Mouse (Mus musculus) forebrain, embryonic 12.5 days (tissue): Measurements from ENCODE around the gene Dcakd. TPM values are rescaled to one million over a fixed set of nuclear protein-coding genes. Genes with fewer than 3 reads are reported as not detected.

Experiments used
- ATAC-seq: fragments of 200-750 bp; cut with Nextera tagmentation; 2 replicates; pipeline ENCODE4 v1.8.0; 2017; ENCODE audit warnings: moderate TSS enrichment; ENCODE audit not compliant: low FRiP score
- H3K27ac ChIP-seq: fragments of 300-500 bp; sonication (generic); 2 replicates; pipeline ENCODE4 v1.5.1; 2016; ENCODE audit warnings: mild to moderate bottlenecking
- H3K27me3 ChIP-seq: fragments of 300-500 bp; sonication (generic); 2 replicates; pipeline ENCODE4 v1.6.1; 2016; ENCODE audit warnings: mild to moderate bottlenecking
- H3K36me3 ChIP-seq: fragments of 300-500 bp; sonication (generic); replicated peaks from 2 replicates; pipeline ENCODE4 v1.6.1; 2016; ENCODE audit warnings: mild to moderate bottlenecking
- H3K4me1 ChIP-seq: fragments of 300-500 bp; sonication (generic); 2 replicates; pipeline ENCODE4 v1.6.1; 2016
- H3K4me2 ChIP-seq: fragments of 300-500 bp; sonication (generic); 2 replicates; pipeline ENCODE4 v1.6.1; 2016; ENCODE audit warnings: mild to moderate bottlenecking, moderate library complexity
- H3K4me3 ChIP-seq: fragments of 300-500 bp; sonication (generic); replicated peaks from 2 replicates; pipeline ENCODE4 v1.5.1; 2016; ENCODE audit warnings: mild to moderate bottlenecking
- H3K9ac ChIP-seq: fragments of 300-500 bp; sonication (generic); 2 replicates; pipeline ENCODE4 v1.6.1; 2016; ENCODE audit warnings: mild to moderate bottlenecking
- H3K9me3 ChIP-seq: fragments of 300-500 bp; sonication (generic); 2 replicates; pipeline ENCODE4 v1.6.1; 2016
- WGBS: fragments of 180-500 bp; shearing (Covaris S2); methylation state at CpG from one replicate; pipeline ENCODE4 v1.1.7; 2016; 5-methylcytosine and 5-hydroxymethylcytosine counted together
- polyA plus RNA-seq: library from polyadenylated mRNA; unstranded; fragments of >200 nt; fragmentation: Nextera tagmentation; extraction: Ambion mirVana; gene quantifications from 2 replicates; pipeline ENCODE4 v1.2.1, GENCODE M21; 2016

Gene Dcakd
- polyA plus RNA-seq, 1 experiment from 2014 or later = 190 TPM

- H3K9me3 ChIP-seq = no peaks in the 10 kb centered on the region
- H3K4me3 ChIP-seq = no peak overlapping the region
- H3K4me1 ChIP-seq = peaks cover 22% of the 10 kb centered on the region
- peaks cover 62% of the 10 kb centered on the region for H3K36me3 ChIP-seq
- no peak overlapping the region for H3K9ac ChIP-seq
- no peaks in the 10 kb centered on the region for H3K27me3 ChIP-seq
- ATAC-seq = no peak
- 93% methylated on average over 14 of the region's 14 CpGs for WGBS
- H3K4me2 ChIP-seq = no peak overlapping the region
- 0 out of 2 replicates have a peak overlapping the region, but pooled peaks have one; percentile 19 for H3K27ac ChIP-seq
These were observed 28.7 kb downstream of the Dcakd start for GRCm38 (mm10) chr11:102999317-102999970.

DNA sequence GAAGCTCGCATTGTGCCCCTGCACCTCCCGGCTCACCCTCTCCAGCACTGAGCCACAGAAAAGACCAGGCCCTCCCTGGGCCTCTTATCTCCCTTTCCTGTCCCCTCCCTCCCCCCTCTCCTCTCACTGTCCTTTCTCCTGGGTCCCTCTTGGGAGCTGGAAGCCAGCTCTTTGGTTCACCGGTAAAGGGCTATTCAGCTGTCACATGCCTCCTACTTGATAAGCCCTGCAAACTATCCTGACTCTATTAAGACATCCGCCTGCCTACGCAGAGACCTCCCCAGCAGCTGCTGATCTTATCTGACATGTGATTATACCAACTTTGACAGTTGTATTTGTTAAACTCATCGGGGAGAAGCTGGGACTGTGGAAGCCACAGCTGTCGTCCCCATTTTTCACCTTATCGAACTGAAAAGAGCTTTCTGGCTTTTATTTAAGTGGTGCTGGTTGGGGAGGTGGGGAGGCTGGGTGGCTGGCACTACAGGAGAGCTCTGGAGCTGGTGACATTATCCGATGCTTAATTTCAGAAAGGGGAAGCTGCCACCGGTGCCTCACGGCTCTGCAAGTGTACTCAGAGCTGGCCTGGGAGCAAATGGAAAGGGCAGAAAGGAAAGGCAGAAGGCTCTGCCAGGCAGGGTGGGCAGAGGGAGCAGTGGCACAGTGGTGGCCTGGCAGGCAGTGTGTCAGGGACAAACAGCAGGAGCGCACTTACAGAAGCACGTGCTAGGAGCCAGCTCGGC lies 29.4 kb downstream of the Dcakd start:
- H3K36me3 ChIP-seq = peaks cover 67% of the 10 kb centered on the region
- no peaks in the 10 kb centered on the region for H3K27me3 ChIP-seq
- no peak overlapping the region for H3K4me2 ChIP-seq
- peaks cover 29% of the 10 kb centered on the region for H3K4me1 ChIP-seq
- H3K9ac ChIP-seq = no peak overlapping the region
- WGBS = 70% methylated on average over 14 of the region's 14 CpGs
- H3K9me3 ChIP-seq = no peaks in the 10 kb centered on the region
- no peak overlapping the region for H3K4me3 ChIP-seq
- ATAC-seq = 0 out of 2 replicates have a peak, but pooled peaks have one; percentile 4
- H3K27ac ChIP-seq = 0 out of 2 replicates have a peak overlapping the region, but pooled peaks have one; percentile 19

GRCm38 (mm10) chr11:102998254-102998576 lies 29.9 kb downstream of the Dcakd start:
- Histone ChIP-seq H3K27ac (no peak overlapping the region), H3K4me2 (no peak overlapping the region), H3K9me3 (no peaks in the 10 kb centered on the region), H3K9ac (no peak overlapping the region), H3K4me1 (peaks cover 34% of the 10 kb centered on the region), H3K36me3 (peaks cover 72% of the 10 kb centered on the region), H3K4me3 (no peak overlapping the region), H3K27me3 (no peaks in the 10 kb centered on the region)
- ATAC-seq = no peak
- 91% methylated on average over 7 of the region's 7 CpGs for WGBS

GRCm38 (mm10) chr11:102996991-102997770 lies 31.0 kb downstream of the Dcakd start:
- H3K4me1 ChIP-seq = peaks cover 42% of the 10 kb centered on the region
- no peaks in the 10 kb centered on the region for H3K9me3 ChIP-seq
- no peak overlapping the region for H3K9ac ChIP-seq
- ATAC-seq = no peak
- H3K27me3 ChIP-seq = peaks cover 4% of the 10 kb centered on the region; the same call in 1 of the 2 replicates
- H3K27ac ChIP-seq = no peak overlapping the region
- H3K4me3 ChIP-seq = no peak overlapping the region
- no peak overlapping the region for H3K4me2 ChIP-seq
- H3K36me3 ChIP-seq = peaks cover 72% of the 10 kb centered on the region
- WGBS = 92% methylated on average over 12 of the region's 12 CpGs

GRCm38 (mm10) chr11:102996385-102996784 lies 31.7 kb downstream of the Dcakd start:
- Histone ChIP-seq H3K4me3 (no peak overlapping the region), H3K27ac (no peak overlapping the region), H3K36me3 (peaks cover 72% of the 10 kb centered on the region), H3K27me3 (peaks cover 12% of the 10 kb centered on the region), H3K9me3 (no peaks in the 10 kb centered on the region), H3K4me1 (peaks cover 50% of the 10 kb centered on the region), H3K9ac (no peak overlapping the region), H3K4me2 (no peak overlapping the region)
- 90% methylated on average over 7 of the region's 7 CpGs for WGBS
- no peak for ATAC-seq

- no peaks in the 10 kb centered on the region for H3K9me3 ChIP-seq
- H3K27ac ChIP-seq = 0 out of 2 replicates have a peak overlapping the region, but pooled peaks have one; percentile 71
- no peak overlapping the region for H3K4me2 ChIP-seq
- H3K4me1 ChIP-seq = peaks cover 54% of the 10 kb centered on the region
- no peak for ATAC-seq
- peaks cover 68% of the 10 kb centered on the region for H3K36me3 ChIP-seq
- peaks cover 26% of the 10 kb centered on the region for H3K27me3 ChIP-seq
- WGBS = 92% methylated on average over 18 of the region's 18 CpGs
- H3K4me3 ChIP-seq = no peak overlapping the region
- no peak overlapping the region for H3K9ac ChIP-seq
These were observed 33.2 kb downstream of the Dcakd start for GRCm38 (mm10) chr11:102994952-102995351.

GRCm38 (mm10) chr11:102993420-102994029 lies 34.6 kb downstream of the Dcakd start:
- peak; percentile 30; the same call in 1 of the 2 replicates for ATAC-seq
- H3K9ac ChIP-seq = no peak overlapping the region
- H3K36me3 ChIP-seq = peaks cover 54% of the 10 kb centered on the region
- WGBS = 15% methylated on average over 17 of the region's 17 CpGs
- peaks cover 49% of the 10 kb centered on the region for H3K4me1 ChIP-seq
- no peaks in the 10 kb centered on the region for H3K9me3 ChIP-seq
- H3K4me2 ChIP-seq = peak overlapping the region; percentile 10; the same call in 1 of the 2 replicates
- H3K27ac ChIP-seq = peak overlapping the region; percentile 71
- H3K27me3 ChIP-seq = peaks cover 41% of the 10 kb centered on the region
- no peak overlapping the region for H3K4me3 ChIP-seq

DNA sequence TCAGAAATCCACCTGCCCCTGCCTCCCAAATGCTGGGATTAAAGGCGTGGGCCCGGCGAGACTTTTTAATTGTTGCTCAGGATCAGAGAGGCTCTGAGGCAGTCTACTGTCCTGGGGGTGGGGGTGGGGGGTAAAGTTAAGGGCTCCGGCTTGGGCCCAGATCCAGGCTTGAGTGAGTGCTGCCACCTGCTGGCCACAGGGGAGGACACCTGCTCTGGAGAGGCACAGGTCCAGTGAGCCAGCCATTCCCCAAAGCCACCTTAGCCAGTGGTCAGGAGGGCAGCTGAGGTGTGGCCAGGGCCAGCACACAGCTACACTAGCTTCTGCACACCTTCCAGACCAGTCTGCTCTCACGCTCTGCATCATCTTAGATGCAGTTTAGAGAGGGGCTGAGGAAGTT lies 35.2 kb downstream of the Dcakd start:
- Histone ChIP-seq H3K4me1 (peaks cover 49% of the 10 kb centered on the region), H3K9ac (no peak overlapping the region), H3K4me3 (no peak overlapping the region), H3K4me2 (peak overlapping the region; percentile 10; the same call in 1 of the 2 replicates), H3K27ac (peak overlapping the region; percentile 71; the same call in 1 of the 2 replicates), H3K36me3 (peaks cover 48% of the 10 kb centered on the region), H3K9me3 (no peaks in the 10 kb centered on the region), H3K27me3 (peaks cover 46% of the 10 kb centered on the region)
- 6% methylated on average over 5 of the region's 5 CpGs for WGBS
- peak; percentile 37; the same call in 1 of the 2 replicates for ATAC-seq

DNA sequence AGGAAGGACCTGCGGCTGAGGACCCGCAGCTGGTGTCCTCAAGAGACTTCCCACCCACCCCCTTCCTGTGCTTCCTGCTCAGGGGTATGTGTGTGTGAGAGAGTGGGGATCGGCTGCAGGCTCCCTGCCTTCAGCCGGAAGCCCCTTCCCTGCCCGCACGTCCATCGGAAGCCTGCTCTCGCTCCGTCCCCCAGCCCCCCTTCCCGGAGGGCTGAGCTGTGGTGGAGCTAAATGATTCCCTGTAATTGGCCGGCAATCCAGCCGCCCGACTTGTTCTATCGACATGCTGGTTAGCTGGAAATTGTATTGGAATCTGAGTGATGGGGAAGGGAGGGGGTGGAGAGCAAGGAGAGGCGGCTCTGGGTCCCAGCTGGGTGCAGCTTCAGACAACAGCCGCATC lies 36.5 kb downstream of the Dcakd start:
- Histone ChIP-seq H3K27ac (no peak overlapping the region), H3K36me3 (peaks cover 35% of the 10 kb centered on the region), H3K27me3 (peaks cover 46% of the 10 kb centered on the region), H3K9me3 (no peaks in the 10 kb centered on the region), H3K4me2 (peak overlapping the region; percentile 46), H3K4me1 (peaks cover 49% of the 10 kb centered on the region), H3K4me3 (peak overlapping the region; percentile 3; the same call in 1 of the 2 replicates), H3K9ac (peak overlapping the region; percentile 40)
- peak; percentile 59 for ATAC-seq
- WGBS = 2% methylated on average over 16 of the region's 16 CpGs

DNA sequence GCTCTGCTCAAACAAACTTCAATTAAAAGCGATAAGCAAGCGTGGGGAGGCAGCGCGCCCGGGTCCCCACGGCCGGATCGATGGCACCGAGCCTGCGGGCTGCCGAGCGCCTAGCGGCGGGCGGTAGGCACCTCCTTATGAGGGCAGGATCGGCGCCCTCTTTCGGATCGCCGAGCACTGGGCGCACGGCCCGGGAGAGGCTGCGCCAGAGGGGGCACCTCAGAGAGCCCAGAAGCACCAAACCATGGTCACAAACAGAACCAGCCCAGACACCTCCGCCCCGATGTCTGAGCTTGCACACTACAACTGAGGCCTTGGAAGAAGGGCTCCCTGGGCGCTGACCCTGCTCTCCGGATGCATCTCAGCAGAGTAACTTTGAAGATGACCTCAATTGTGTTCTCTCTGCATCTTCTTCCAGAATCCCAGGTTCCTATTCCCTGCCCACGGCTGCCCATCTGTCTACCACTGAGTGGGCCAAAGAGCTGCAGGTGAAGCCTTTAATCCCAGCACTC lies 37.9 kb downstream of the Dcakd start:
- H3K4me2 ChIP-seq = peak overlapping the region; percentile 67
- no peak for ATAC-seq
- H3K27me3 ChIP-seq = peaks cover 53% of the 10 kb centered on the region
- peaks cover 50% of the 10 kb centered on the region for H3K4me1 ChIP-seq
- 2% methylated on average over 28 of the region's 29 CpGs for WGBS
- H3K36me3 ChIP-seq = peaks cover 21% of the 10 kb centered on the region
- H3K4me3 ChIP-seq = peak overlapping the region; percentile 40
- H3K9me3 ChIP-seq = no peaks in the 10 kb centered on the region
- H3K27ac ChIP-seq = no peak overlapping the region
- H3K9ac ChIP-seq = peak overlapping the region; percentile 42; the same call in 1 of the 2 replicates

GRCm38 (mm10) chr11:102989641-102990151 lies 38.4 kb downstream of the Dcakd start:
- peaks cover 15% of the 10 kb centered on the region for H3K36me3 ChIP-seq
- peak overlapping the region; percentile 42; the same call in 1 of the 2 replicates for H3K9ac ChIP-seq
- peaks cover 54% of the 10 kb centered on the region for H3K4me1 ChIP-seq
- no peak overlapping the region for H3K27ac ChIP-seq
- 7% methylated on average over 28 of the region's 28 CpGs for WGBS
- no peak for ATAC-seq
- H3K4me2 ChIP-seq = peak overlapping the region; percentile 67
- H3K4me3 ChIP-seq = peak overlapping the region; percentile 40
- H3K27me3 ChIP-seq = peaks cover 53% of the 10 kb centered on the region
- H3K9me3 ChIP-seq = no peaks in the 10 kb centered on the region
